Mouse (Mus musculus) hindbrain, postnatal 0 days (tissue): ENCODE data around the gene Gm43302. TPM values are rescaled to one million over a fixed set of nuclear protein-coding genes. Genes with fewer than 3 reads are reported as not detected.
"Not testable (repeated sequence)": the region's sequence is repeated elsewhere in the genome, so short reads cannot be mapped to it uniquely, and the experiment has no call there.

Source experiments
- ATAC-seq: fragments of 200-750 bp; cut with Nextera tagmentation; 2 replicates; pipeline ENCODE4 v1.8.0; 2017; ENCODE audit warnings: mild to moderate bottlenecking, moderate TSS enrichment, moderate library complexity
- DNase-seq: peaks from one replicate; pipeline ENCODE4 v3.0.0-alpha.2; 2015; ENCODE audit warnings: low spot score
- H3K27ac ChIP-seq: fragments of 300-500 bp; sonication (generic); 2 replicates; pipeline ENCODE4 v1.5.1; 2014; ENCODE audit warnings: mild to moderate bottlenecking
- H3K27me3 ChIP-seq: fragments of 300-500 bp; sonication (generic); 2 replicates; pipeline ENCODE4 v1.6.1; 2014; ENCODE audit warnings: low read length, mixed read lengths; ENCODE audit not compliant: insufficient read depth
- H3K36me3 ChIP-seq: fragments of 300-500 bp; sonication (generic); 2 replicates; pipeline ENCODE4 v1.6.1; 2014; ENCODE audit warnings: low read length, mixed read lengths; ENCODE audit not compliant: insufficient read depth
- H3K4me1 ChIP-seq: fragments of 300-500 bp; sonication (generic); 2 replicates; pipeline ENCODE4 v1.6.1; 2014; ENCODE audit warnings: antibody characterized with exemption, low read length, mixed read lengths; ENCODE audit not compliant: insufficient read depth
- H3K4me2 ChIP-seq: fragments of 300-500 bp; sonication (generic); 2 replicates; pipeline ENCODE4 v1.6.1; 2014; ENCODE audit warnings: low read depth, mild to moderate bottlenecking, low read length, moderate library complexity, mixed read lengths
- H3K4me3 ChIP-seq: fragments of 300-500 bp; sonication (generic); 2 replicates; pipeline ENCODE4 v1.5.1; 2014; ENCODE audit warnings: low read length
- H3K9ac ChIP-seq: fragments of 300-500 bp; sonication (generic); replicated peaks from 2 replicates; pipeline ENCODE4 v1.6.1; 2014; ENCODE audit warnings: mild to moderate bottlenecking, low read length, moderate library complexity, mixed read lengths
- H3K9me3 ChIP-seq: fragments of 300-500 bp; sonication (generic); 2 replicates; pipeline ENCODE4 v1.6.1; 2016; ENCODE audit warnings: low read length, mixed read lengths
- CTCF ChIP-seq: IDR thresholded peaks from 2 replicates; pipeline ENCODE4 v1.5.1; 2016; ENCODE audit warnings: antibody characterized with exemption, control low read depth, low read depth
- WGBS: fragments of 180-500 bp; shearing (Covaris S2); extraction: QIAGEN DNeasy Blood & Tissue Kit; methylation state at CpG from one replicate; pipeline ENCODE4 v1.1.7; 2014; 5-methylcytosine and 5-hydroxymethylcytosine counted together
- polyA plus RNA-seq: library from polyadenylated mRNA; unstranded; fragments of >200 nt; fragmentation: Nextera tagmentation; extraction: Ambion mirVana; gene quantifications from 2 replicates; pipeline ENCODE4 v1.2.1, GENCODE M21; 2015
- total RNA-seq: library from RNA; depleted of rRNA; stranded (reverse); fragments of >200 nt; gene quantifications from 2 replicates; pipeline ENCODE4 v1.2.3, GENCODE M21; 2014

Gene Gm43302
- total and polyA plus RNA-seq, 2 experiments from 2014 or later = 0.47 TPM; not detected in 1

DNA sequence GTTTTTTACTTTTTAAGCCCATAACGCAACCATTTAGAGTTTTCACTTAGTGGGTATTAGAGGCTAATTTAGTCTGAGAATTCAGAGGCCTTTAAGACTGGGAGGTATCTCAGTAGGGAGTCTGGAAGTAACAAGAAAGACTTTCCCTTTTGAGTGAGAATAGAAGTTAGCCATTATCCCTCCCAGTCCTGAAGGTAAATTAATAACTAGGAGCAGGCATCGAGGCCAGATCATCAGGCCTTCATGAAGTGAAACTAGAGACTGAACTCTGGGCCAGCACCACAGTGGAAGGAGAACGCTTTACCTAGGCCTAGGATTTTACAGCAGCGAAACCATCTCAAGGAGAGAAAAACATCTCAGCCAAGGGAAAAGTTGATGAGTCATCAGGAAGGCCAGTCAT lies 8.5 kb upstream of the Gm43302 start:
- Histone ChIP-seq H3K27me3 (no peaks in the 10 kb centered on the region), H3K36me3 (no peaks in the 10 kb centered on the region), H3K4me1 (no peaks in the 10 kb centered on the region), H3K9me3 (no peaks in the 10 kb centered on the region), H3K4me2 (no peak overlapping the region), H3K27ac (no peak overlapping the region), H3K9ac (no peak overlapping the region), H3K4me3 (no peak overlapping the region)
- ATAC-seq (no peak), DNase-seq (no peak)
- TF ChIP-seq CTCF = no peak
- WGBS = 76% methylated on average over 4 of the region's 4 CpGs

- ATAC-seq (no peak), DNase-seq (no peak)
- Histone ChIP-seq H3K4me1 (no peaks in the 10 kb centered on the region), H3K9me3 (no peaks in the 10 kb centered on the region), H3K4me3 (no peak overlapping the region), H3K36me3 (no peaks in the 10 kb centered on the region), H3K4me2 (no peak overlapping the region), H3K9ac (no peak overlapping the region), H3K27ac (no peak overlapping the region), H3K27me3 (no peaks in the 10 kb centered on the region)
- no peak for TF ChIP-seq CTCF
- WGBS = 32% methylated on average over 2 of the region's 2 CpGs
These were observed 8.0 kb upstream of the Gm43302 start for GRCm38 (mm10) chr5:105301531-105301930.

DNA sequence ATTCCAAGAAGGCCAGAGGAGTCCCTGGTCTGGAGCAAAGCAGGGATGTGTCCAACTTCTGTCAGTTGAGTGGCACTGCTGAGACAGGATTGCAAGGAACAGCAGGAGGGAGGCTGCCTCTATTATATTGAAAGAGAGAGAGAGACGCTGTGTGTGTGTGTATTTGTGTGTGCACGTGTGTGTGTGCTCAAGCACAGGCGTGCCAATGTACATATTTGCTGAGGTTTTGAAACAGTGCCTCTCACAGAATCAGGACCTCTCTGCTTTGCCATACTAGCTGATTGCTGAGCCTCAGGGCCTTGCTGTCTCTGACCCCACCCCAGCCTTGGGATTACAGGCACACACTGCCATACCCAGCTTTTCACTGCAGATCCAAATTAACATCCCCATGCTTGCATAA lies 2.3 kb upstream of the Gm43302 start:
- Histone ChIP-seq H3K36me3 (no peaks in the 10 kb centered on the region), H3K9ac (no peak overlapping the region), H3K9me3 (no peaks in the 10 kb centered on the region), H3K4me1 (0 out of 2 replicates have a peak, but pooled peaks cover 3% of the 10 kb centered on the region), H3K27me3 (no peaks in the 10 kb centered on the region), H3K4me2 (no peak overlapping the region), H3K27ac (no peak overlapping the region), H3K4me3 (no peak overlapping the region)
- TF ChIP-seq CTCF = no peak
- no peak for ATAC-seq
- no peak for DNase-seq
- 60% methylated on average over 3 of the region's 3 CpGs for WGBS

DNA sequence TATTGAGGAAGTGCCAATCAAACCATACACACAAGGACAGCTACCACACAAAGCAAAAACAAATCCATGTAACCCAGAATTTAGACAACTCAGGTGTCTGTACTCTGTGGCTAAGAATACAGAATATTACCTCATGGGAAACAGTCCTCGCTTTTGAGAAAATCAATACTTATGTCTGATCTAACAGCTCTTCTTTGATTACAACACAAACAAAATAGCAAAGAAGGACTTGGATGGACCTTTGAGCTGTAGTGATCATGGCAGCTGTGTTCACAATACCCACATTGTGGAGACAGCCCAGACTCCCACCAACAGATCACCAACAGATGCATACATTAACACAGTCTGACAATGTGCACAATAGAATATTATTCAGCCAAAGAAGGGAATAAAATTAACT lies 1.0 kb downstream of the Gm43302 start:
- H3K9ac ChIP-seq = no peak overlapping the region
- no peak overlapping the region for H3K4me3 ChIP-seq
- no peak overlapping the region for H3K27ac ChIP-seq
- H3K9me3 ChIP-seq = no peaks in the 10 kb centered on the region
- H3K36me3 ChIP-seq = no peaks in the 10 kb centered on the region
- H3K27me3 ChIP-seq = no peaks in the 10 kb centered on the region
- H3K4me1 ChIP-seq = 0 out of 2 replicates have a peak, but pooled peaks cover 3% of the 10 kb centered on the region
- no peak overlapping the region for H3K4me2 ChIP-seq
- DNase-seq (no peak), ATAC-seq (no peak)
- no peak for TF ChIP-seq CTCF
- WGBS = 78% methylated on average over 1 of the region's 1 CpGs

GRCm38 (mm10) chr5:105290921-105291320 lies 2.6 kb downstream of the Gm43302 start:
- not testable (repeated sequence) for H3K4me2 ChIP-seq, H3K36me3 ChIP-seq, ATAC-seq, H3K9ac ChIP-seq, H3K4me1 ChIP-seq, DNase-seq, H3K27me3 ChIP-seq, H3K4me3 ChIP-seq, H3K9me3 ChIP-seq, H3K27ac ChIP-seq
- 87% methylated on average over 3 of the region's 3 CpGs for WGBS

DNA sequence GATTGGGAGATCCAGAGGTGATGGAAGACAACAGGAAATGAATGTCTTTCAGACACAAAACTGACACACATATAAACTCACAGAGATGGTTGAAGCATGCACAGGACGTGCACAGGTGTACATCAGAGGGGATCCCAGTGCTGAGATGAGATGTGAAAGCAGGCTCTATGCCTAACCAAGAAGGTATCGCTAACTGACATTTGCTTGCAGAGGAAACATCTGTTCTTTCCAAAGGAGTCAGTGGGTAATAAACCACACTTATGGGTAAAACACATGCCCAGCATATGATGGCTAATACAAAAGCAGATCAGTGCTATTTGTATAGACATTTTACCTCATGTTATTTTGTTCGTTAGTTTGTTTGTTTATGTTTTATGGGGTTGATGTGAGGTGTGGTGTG lies 32.8 kb downstream of the Gm43302 start:
- DNase-seq, H3K27me3 ChIP-seq, H3K9me3 ChIP-seq, H3K9ac ChIP-seq, H3K27ac ChIP-seq, ATAC-seq, H3K4me2 ChIP-seq, H3K36me3 ChIP-seq, H3K4me3 ChIP-seq, H3K4me1 ChIP-seq: not testable (repeated sequence)
- WGBS = no CpG with 5 or more reads among the region's 3 CpGs

GRCm38 (mm10) chr5:105252491-105252890 lies 41.0 kb downstream of the Gm43302 start:
- Histone ChIP-seq H3K36me3 (no peaks in the 10 kb centered on the region), H3K27ac (no peak overlapping the region), H3K27me3 (no peaks in the 10 kb centered on the region), H3K4me2 (no peak overlapping the region), H3K4me3 (no peak overlapping the region), H3K9ac (no peak overlapping the region), H3K9me3 (no peaks in the 10 kb centered on the region), H3K4me1 (no peaks in the 10 kb centered on the region)
- DNase-seq (no peak), ATAC-seq (no peak)
- TF ChIP-seq CTCF = peak; percentile 44

- H3K27ac ChIP-seq, H3K27me3 ChIP-seq, ATAC-seq, DNase-seq, H3K36me3 ChIP-seq, H3K9me3 ChIP-seq, H3K4me2 ChIP-seq, H3K9ac ChIP-seq, H3K4me1 ChIP-seq, H3K4me3 ChIP-seq: not testable (repeated sequence)
- 78% methylated on average over 3 of the region's 3 CpGs for WGBS
These were observed 48.8 kb downstream of the Gm43302 start for GRCm38 (mm10) chr5:105244741-105245140.

GRCm38 (mm10) chr5:105240982-105241381 lies 52.5 kb downstream of the Gm43302 start:
- not testable (repeated sequence) for H3K27ac ChIP-seq, H3K27me3 ChIP-seq, H3K4me3 ChIP-seq, H3K9me3 ChIP-seq, H3K9ac ChIP-seq, H3K36me3 ChIP-seq, H3K4me2 ChIP-seq, H3K4me1 ChIP-seq
- DNase-seq (peak; percentile 54), ATAC-seq (peak; percentile 91)
- WGBS = 48% methylated on average over 5 of the region's 5 CpGs

GRCm38 (mm10) chr5:105239483-105240047 lies 53.9 kb downstream of the Gm43302 start, which contains the start of gene Gbp10:
Gene Gbp10 (minus strand): TSS chr5:105239533.
- H3K36me3 ChIP-seq, H3K27ac ChIP-seq, H3K9ac ChIP-seq, H3K9me3 ChIP-seq, H3K4me2 ChIP-seq, H3K4me3 ChIP-seq, H3K27me3 ChIP-seq, H3K4me1 ChIP-seq: not testable (repeated sequence)
- DNase-seq (peak; percentile 39), ATAC-seq (peak; percentile 61; the same call in 1 of the 2 replicates)
